Mouse (Mus musculus): Measurements from ENCODE around the gene H2al3.
A peak's percentile ranks its signal among the peaks of the same experiment; 100 is the strongest.

Gene H2al3

GRCm38 (mm10) chrX:9849403-9849802, at the start of gene H2al3:
H2al3 (plus strand) TSS chrX:9849703.
- peak; percentile 0 for DNase-seq (ENCODE audit: low read depth, low spot score)

GRCm38 (mm10) chrX:9810101-9810500, 39.4 kb upstream of the H2al3 start:
- DNase-seq (ENCODE audit: low read depth, low spot score): no peak

- DNase-seq (ENCODE audit: low read depth, low spot score): no peak
These were observed 37.0 kb upstream of the H2al3 start for GRCm38 (mm10) chrX:9812469-9812868.

- peak; percentile 2 for DNase-seq (ENCODE audit: low read depth, low spot score)
These were observed 14.7 kb upstream of the H2al3 start for GRCm38 (mm10) chrX:9834779-9835178.

- DNase-seq (ENCODE audit: low read depth, low spot score): no peak
These were observed 2.9 kb upstream of the H2al3 start, which contains the start of gene Hypm for GRCm38 (mm10) chrX:9846628-9847027. Hypm (plus strand) TSS chrX:9846928.

- no peak for DNase-seq (ENCODE audit: low read depth, low spot score)
These were observed 12.4 kb downstream of the H2al3 start for GRCm38 (mm10) chrX:9861859-9862258.

- no peak for DNase-seq (ENCODE audit: low read depth, low spot score)
These were observed 26.0 kb downstream of the H2al3 start for GRCm38 (mm10) chrX:9875519-9875918.

GRCm38 (mm10) chrX:9885322-9885721, 35.8 kb downstream of the H2al3 start, which contains the start of gene Sytl5:
Sytl5 (plus strand) TSS chrX:9885622.
- DNase-seq (ENCODE audit: low read depth, low spot score): no peak

All from R1 (cell line).